Mouse (Mus musculus) myocyte (in vitro differentiated cells): ENCODE results near the gene Tmem117. TPM values are rescaled to one million over a fixed set of nuclear protein-coding genes. Genes with fewer than 3 reads are reported as not detected.

Experiments
- H3K27me3 ChIP-seq: one replicate; pipeline ENCODE4 v1.6.1; 2011; ENCODE audit not compliant: control insufficient read depth, insufficient read depth, insufficient read length
- H3K36me3 ChIP-seq: one replicate; pipeline ENCODE4 v1.6.1; 2011; ENCODE audit not compliant: control insufficient read depth, insufficient read depth
- H3K4me2 ChIP-seq: one replicate; pipeline ENCODE4 v1.6.1; 2011; ENCODE audit warnings: low read depth, control low read depth
- H3K4me3 ChIP-seq: one replicate; pipeline ENCODE4 v1.5.1; 2011; ENCODE audit warnings: mild to moderate bottlenecking, control low read depth, moderate library complexity
- H3K79me2 ChIP-seq: one replicate; pipeline ENCODE4 v1.6.1; 2011; ENCODE audit not compliant: control insufficient read depth, insufficient read depth
- H3ac ChIP-seq: one replicate; pipeline ENCODE4 v1.6.1; 2011; ENCODE audit not compliant: control insufficient read depth, insufficient read length
- CEBPB ChIP-seq: IDR thresholded peaks from 2 replicates; pipeline ENCODE4 v1.6.1; 2011; ENCODE audit warnings: mild to moderate bottlenecking, moderate library complexity; ENCODE audit not compliant: poor library complexity, insufficient read depth, severe bottlenecking
- E2F4 ChIP-seq: IDR thresholded peaks from one replicate; pipeline ENCODE4 v1.6.1; 2011; ENCODE audit warnings: mild to moderate bottlenecking, control low read depth, moderate library complexity; ENCODE audit not compliant: insufficient read depth
- MAX ChIP-seq: IDR thresholded peaks from one replicate; pipeline ENCODE4 v1.6.1; 2011; ENCODE audit warnings: low read depth, mild to moderate bottlenecking, control low read depth
- MYOD1 ChIP-seq, 3 experiments: IDR thresholded peaks; one replicate each; pipeline ENCODE4 v1.6.1; 2011; ENCODE audit warnings: control low read depth in 2 of 3, low read depth in 2 of 3, mild to moderate bottlenecking in 2 of 3, moderate library complexity in 1 of 3; ENCODE audit not compliant: insufficient read length in 2 of 3, control insufficient read depth in 1 of 3
- MYOG ChIP-seq, 3 experiments: IDR thresholded peaks; one replicate each; pipeline ENCODE4 v1.6.1; 2011; ENCODE audit warnings: control low read depth in 2 of 3, low read depth in 2 of 3, mild to moderate bottlenecking in 2 of 3; ENCODE audit not compliant: insufficient read length in 2 of 3, control insufficient read depth in 1 of 3, insufficient read depth in 1 of 3
- POLR2A ChIP-seq: IDR thresholded peaks from one replicate; pipeline ENCODE4 v1.6.1; 2011; ENCODE audit warnings: low read depth, mild to moderate bottlenecking, control low read depth, moderate library complexity; ENCODE audit not compliant: insufficient read length
- POLR2AphosphoS2 ChIP-seq: IDR thresholded peaks from one replicate; pipeline ENCODE4 v1.6.1; 2011; ENCODE audit warnings: low read depth, control low read depth; ENCODE audit not compliant: insufficient read length
- REST ChIP-seq: IDR thresholded peaks from one replicate; pipeline ENCODE4 v1.6.1; 2011; ENCODE audit warnings: mild to moderate bottlenecking, control low read depth, moderate library complexity; ENCODE audit not compliant: insufficient read depth, insufficient read length
- SRF ChIP-seq: IDR thresholded peaks from one replicate; pipeline ENCODE4 v1.6.1; 2011; ENCODE audit warnings: low read depth; ENCODE audit not compliant: control insufficient read depth, insufficient read length
- TCF12 ChIP-seq: IDR thresholded peaks from one replicate; pipeline ENCODE4 v1.6.1; 2011; ENCODE audit warnings: mild to moderate bottlenecking, control low read depth; ENCODE audit not compliant: poor library complexity, insufficient read depth, severe bottlenecking
- TCF3 ChIP-seq: IDR thresholded peaks from one replicate; pipeline ENCODE4 v1.6.1; 2011; ENCODE audit warnings: low read depth, control low read depth; ENCODE audit not compliant: insufficient read length
- USF1 ChIP-seq: IDR thresholded peaks from one replicate; pipeline ENCODE4 v1.6.1; 2011; ENCODE audit warnings: low read depth, mild to moderate bottlenecking, control low read depth, moderate library complexity
- polyA plus RNA-seq: library from polyadenylated mRNA; unstranded; fragments of >200 nt; fragmentation: generic; extraction: Trizol; gene quantifications from one replicate; pipeline ENCODE4 v1.2.1, GENCODE M21; 2012; ENCODE audit warnings: missing spikeins

Tmem117 gene
- polyA plus RNA-seq, 1 experiment = 0.37 TPM

DNA sequence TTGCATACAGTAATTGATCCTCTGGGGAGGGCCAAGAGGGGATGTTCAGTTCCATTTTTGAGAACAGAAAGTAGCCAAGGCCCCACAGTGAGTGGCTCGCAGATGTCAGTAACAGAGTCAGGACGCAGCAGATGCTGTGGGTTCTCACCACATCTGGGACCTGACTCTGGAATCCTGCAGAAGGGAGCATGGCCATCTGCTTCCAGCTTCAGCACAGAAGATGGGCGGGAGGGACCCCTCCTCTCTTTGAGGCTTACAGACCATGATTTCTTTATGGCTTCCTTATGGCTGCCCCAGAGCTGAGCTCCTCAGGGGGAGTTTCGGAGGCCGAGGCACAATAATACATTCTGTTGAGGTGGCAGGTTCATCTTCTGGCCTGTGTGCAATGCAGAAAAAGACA lies 182.5 kb downstream of the Tmem117 start:
- H3K27me3 ChIP-seq = no peaks in the 10 kb centered on the region
- no peak overlapping the region for H3K4me3 ChIP-seq
- H3K4me2 ChIP-seq = no peak overlapping the region
- no peak for TF ChIP-seq TCF12
- TF ChIP-seq CEBPB = no peak
- no peaks in the 10 kb centered on the region for H3K36me3 ChIP-seq
- no peaks in the 10 kb centered on the region for H3K79me2 ChIP-seq
- H3ac ChIP-seq = no peak overlapping the region

DNA sequence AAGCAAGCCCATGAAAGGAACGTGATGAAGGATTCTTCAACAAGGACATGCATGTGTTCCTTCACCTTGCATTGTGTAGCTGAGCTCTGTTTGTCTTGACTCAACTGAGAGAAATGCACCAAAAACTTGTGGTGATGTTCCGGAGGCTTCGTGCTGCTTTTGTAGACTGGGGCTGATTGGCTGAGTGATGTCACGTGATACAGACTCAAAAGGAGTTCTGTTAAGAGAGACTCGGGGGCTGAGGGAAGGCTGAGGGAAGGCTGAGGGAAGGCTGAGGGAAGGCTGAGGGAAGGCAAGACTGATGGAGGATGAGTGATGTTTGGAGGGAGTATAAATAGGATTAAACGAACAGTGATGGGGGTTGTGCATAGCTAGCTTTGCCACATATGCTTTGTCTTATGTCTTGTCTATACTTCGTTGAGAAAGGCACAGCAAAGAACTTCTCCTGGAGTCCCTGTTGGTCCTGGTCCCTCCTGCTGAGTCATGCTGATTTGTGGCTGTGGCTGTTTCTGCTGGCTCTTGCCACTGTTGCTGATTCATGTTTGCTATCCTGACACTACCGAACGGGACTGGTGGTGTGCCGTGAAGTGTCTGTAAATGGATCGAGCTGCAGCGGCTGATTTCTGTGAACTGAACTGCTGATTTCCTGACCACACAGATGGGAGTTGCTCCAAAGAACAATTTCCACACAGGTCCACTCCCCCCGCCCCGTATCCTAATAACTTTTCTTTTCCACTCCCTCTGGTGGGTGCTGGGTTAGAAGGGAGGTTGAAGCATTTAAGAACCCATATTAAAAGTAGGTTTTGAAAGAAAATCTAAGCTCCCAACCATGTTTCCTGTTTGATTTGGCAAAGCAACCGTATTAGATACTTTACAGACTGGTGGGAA lies 185.4 kb downstream of the Tmem117 start:
- Histone ChIP-seq H3K4me2 (no peak overlapping the region), H3K79me2 (no peaks in the 10 kb centered on the region), H3K27me3 (no peaks in the 10 kb centered on the region), H3K36me3 (no peaks in the 10 kb centered on the region), H3ac (no peak overlapping the region), H3K4me3 (no peak overlapping the region)
- TF ChIP-seq E2F4 (no peak), CEBPB (no peak), SRF (no peak), MAX (no peak)

DNA sequence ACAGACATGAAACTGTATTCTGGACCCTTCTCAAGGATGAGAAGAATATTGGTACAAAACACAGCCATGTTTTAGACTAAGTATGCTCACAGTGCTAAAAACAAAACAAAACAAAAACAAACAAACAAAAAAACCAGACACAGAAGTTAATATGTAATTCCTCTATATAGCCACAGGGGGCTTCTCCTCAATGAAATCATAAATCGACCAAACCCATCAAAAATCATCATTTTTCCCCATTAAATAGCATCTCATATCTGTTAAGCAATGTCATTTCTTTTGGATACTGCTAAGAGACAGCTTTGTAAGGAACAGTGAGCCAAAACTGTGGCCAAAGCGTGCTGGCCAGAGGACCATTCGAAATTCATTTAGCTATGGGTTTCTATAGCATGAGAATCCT lies 206.6 kb downstream of the Tmem117 start:
- Histone ChIP-seq H3K27me3 (no peaks in the 10 kb centered on the region), H3K4me3 (no peak overlapping the region), H3ac (no peak overlapping the region), H3K4me2 (no peak overlapping the region), H3K36me3 (no peaks in the 10 kb centered on the region), H3K79me2 (no peaks in the 10 kb centered on the region)
- TF ChIP-seq MAX = no peak
- no peak for TF ChIP-seq POLR2AphosphoS2
- TF ChIP-seq POLR2A = no peak
- no peak for TF ChIP-seq TCF12
- TF ChIP-seq SRF = no peak

DNA sequence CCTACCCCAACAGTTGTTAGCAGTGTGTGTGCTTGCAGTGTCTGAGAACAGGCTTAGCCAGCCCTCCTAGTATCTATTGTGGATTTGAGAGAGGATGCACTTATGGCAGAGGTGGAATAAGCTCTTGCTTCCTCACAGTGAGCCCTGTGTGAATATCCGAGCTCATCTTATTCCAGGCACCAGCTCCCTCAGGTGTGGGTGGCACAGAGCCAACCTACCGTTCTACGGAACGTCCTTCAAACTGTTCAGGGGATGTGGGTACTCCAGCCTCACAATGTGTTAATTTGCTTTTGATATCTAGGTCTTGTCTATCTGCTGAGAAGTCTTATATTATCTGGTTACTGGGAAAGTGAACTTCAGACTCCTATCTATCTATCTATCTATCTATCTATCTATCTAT lies 209.6 kb downstream of the Tmem117 start:
- no peak overlapping the region for H3K4me2 ChIP-seq
- no peaks in the 10 kb centered on the region for H3K36me3 ChIP-seq
- TF ChIP-seq E2F4 = no peak
- TF ChIP-seq TCF12 = no peak
- no peak for TF ChIP-seq POLR2A
- TF ChIP-seq MAX = no peak
- no peak for TF ChIP-seq MYOG (IDR thresholded peaks at IDR 0.05; ENCODE audit: control insufficient read depth in 1 of 3, insufficient read depth in 1 of 3, insufficient read length in 2 of 3, low read depth in 2 of 3)
- no peak for TF ChIP-seq CEBPB
- no peak for TF ChIP-seq POLR2AphosphoS2
- no peak for TF ChIP-seq MYOD1 (IDR thresholded peaks at IDR 0.05; ENCODE audit: control insufficient read depth in 1 of 3, insufficient read length in 2 of 3, low read depth in 2 of 3)
- no peak for TF ChIP-seq TCF3
- TF ChIP-seq USF1 = no peak
- no peak for TF ChIP-seq REST
- no peak for TF ChIP-seq SRF
- no peaks in the 10 kb centered on the region for H3K27me3 ChIP-seq
- H3K79me2 ChIP-seq = no peaks in the 10 kb centered on the region
- H3ac ChIP-seq = no peak overlapping the region
- no peak overlapping the region for H3K4me3 ChIP-seq

DNA sequence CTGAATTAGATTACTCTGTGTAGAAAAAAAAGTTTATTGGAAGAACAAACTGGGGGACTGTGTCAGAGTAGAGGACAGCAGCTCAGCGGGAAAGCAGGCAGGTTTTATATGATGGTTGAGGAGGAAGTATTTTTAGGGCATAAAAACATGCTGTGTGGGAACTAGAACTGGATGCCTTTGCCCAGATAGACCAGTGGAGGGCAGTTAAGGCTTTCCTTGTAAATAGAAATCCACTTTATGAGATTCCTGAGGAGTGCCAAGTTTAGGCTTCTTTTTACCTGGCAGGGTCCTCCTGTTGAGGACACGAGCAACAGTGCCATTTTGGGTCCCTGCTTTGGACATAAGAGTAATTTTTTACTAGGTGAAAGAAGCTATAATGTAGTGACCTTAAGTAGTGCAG lies 218.5 kb downstream of the Tmem117 start:
- H3K27me3 ChIP-seq = no peaks in the 10 kb centered on the region
- TF ChIP-seq E2F4 (no peak), MYOD1 (IDR thresholded peaks at IDR 0.05; ENCODE audit: control insufficient read depth in 1 of 3, insufficient read length in 2 of 3, low read depth in 2 of 3) (no peak), REST (no peak), MYOG (IDR thresholded peaks at IDR 0.05; ENCODE audit: control insufficient read depth in 1 of 3, insufficient read depth in 1 of 3, insufficient read length in 2 of 3, low read depth in 2 of 3) (no peak), POLR2A (no peak), TCF12 (no peak), CEBPB (no peak), SRF (no peak), TCF3 (no peak), USF1 (no peak), POLR2AphosphoS2 (no peak), MAX (no peak)
- no peaks in the 10 kb centered on the region for H3K36me3 ChIP-seq
- H3K4me2 ChIP-seq = no peak overlapping the region
- no peaks in the 10 kb centered on the region for H3K79me2 ChIP-seq
- no peak overlapping the region for H3ac ChIP-seq
- no peak overlapping the region for H3K4me3 ChIP-seq
